Mouse (Mus musculus) ES-Bruce4 (cell line): ENCODE data around the gene Hoxa3. TPM values are rescaled to one million over a fixed set of nuclear protein-coding genes. Genes with fewer than 3 reads are reported as not detected.

Experiments
- H3K27ac ChIP-seq: 2 replicates; pipeline ENCODE4 v1.5.1; 2012; ENCODE audit warnings: low read length, inconsistent platforms; ENCODE audit not compliant: insufficient read depth
- H3K27me3 ChIP-seq: 2 replicates; pipeline ENCODE4 v1.6.1; 2012; ENCODE audit warnings: mild to moderate bottlenecking, low read length, inconsistent platforms; ENCODE audit not compliant: control insufficient read depth, poor library complexity, insufficient read depth, severe bottlenecking
- H3K36me3 ChIP-seq: 2 replicates; pipeline ENCODE4 v1.6.1; 2012; ENCODE audit warnings: inconsistent platforms, mild to moderate bottlenecking, low read length, moderate library complexity; ENCODE audit not compliant: control insufficient read depth, poor library complexity, insufficient read depth, severe bottlenecking
- H3K4me1 ChIP-seq: one replicate; pipeline ENCODE4 v1.8.1; 2011; ENCODE audit warnings: low read length; ENCODE audit not compliant: control insufficient read depth, insufficient read depth
- H3K4me3 ChIP-seq: 2 replicates; pipeline ENCODE4 v1.5.1; 2011; ENCODE audit warnings: low read depth, mild to moderate bottlenecking, low read length
- H3K9ac ChIP-seq: 2 replicates; pipeline ENCODE4 v1.6.1; 2012; ENCODE audit warnings: low read depth, mild to moderate bottlenecking, inconsistent platforms; ENCODE audit not compliant: poor library complexity, severe bottlenecking
- H3K9me3 ChIP-seq: replicated peaks from 2 replicates; pipeline ENCODE4 v1.6.1; 2012; ENCODE audit warnings: mild to moderate bottlenecking, low read length, inconsistent platforms; ENCODE audit not compliant: control insufficient read depth, poor library complexity, insufficient read depth, severe bottlenecking
- CTCF ChIP-seq: IDR thresholded peaks from one replicate; pipeline ENCODE4 v1.8.1; 2011; ENCODE audit warnings: low read depth, low read length
- EP300 ChIP-seq: IDR thresholded peaks from 2 replicates; pipeline ENCODE4 v1.6.1; 2011; ENCODE audit warnings: low read depth, low read length; ENCODE audit not compliant: insufficient read depth
- POLR2A ChIP-seq: IDR thresholded peaks from one replicate; pipeline ENCODE4 v1.8.1; 2011; ENCODE audit warnings: low read length; ENCODE audit not compliant: insufficient read depth
- polyA plus RNA-seq: library from polyadenylated mRNA; stranded (reverse); fragments of >200 nt; gene quantifications from 2 replicates; pipeline ENCODE4 v1.2.4, GENCODE M21; 2011; ENCODE audit warnings: low read depth; ENCODE audit not compliant: missing spikeins, insufficient read depth, insufficient read length

Hoxa3 gene
- polyA plus RNA-seq, 1 experiment = 0.25 TPM

DNA sequence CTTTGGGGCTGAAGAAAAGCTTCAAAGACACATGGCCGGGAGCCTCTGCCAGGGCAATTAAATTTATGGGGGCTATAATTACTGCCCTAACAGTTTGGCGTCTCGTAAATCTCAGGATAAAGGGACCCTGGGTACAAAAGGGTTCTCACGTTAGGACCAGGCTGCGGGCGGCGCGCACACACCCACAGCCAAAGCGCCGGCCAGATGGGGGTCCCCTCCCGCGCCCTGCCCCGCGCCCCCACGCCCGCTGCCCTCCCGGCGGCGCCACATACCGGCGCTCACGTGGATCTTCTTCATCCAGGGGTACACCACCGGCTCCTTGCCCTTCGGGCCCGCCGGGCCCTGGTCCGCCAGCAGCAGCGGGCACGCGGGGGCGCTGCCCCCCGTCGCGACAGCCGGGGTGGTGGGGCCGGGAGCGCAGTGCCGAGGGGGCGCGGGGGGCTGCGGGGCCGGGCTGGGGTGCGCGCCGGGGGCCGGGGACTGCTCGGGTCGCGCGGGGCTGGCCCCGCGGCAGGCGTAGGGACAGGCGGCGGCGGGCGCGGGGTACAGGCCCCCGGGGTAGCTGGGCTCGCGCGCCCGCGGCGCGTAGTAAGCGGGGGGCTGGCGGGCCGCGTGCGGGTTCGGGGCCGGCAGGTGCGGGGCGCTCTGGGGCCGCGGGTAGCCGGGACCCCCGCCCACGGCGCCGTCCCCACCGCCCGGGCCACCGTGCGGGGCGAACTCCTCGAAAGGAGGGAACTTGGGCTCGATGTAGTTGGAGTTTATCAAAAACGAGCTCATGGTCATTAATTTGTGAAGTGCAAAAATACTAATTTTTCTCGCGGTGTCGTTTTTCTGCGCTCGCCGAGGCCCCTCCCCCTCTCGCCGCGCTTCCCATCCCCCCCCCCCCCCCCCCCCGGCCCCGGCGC lies 22.0 kb downstream of the Hoxa3 start, which contains the start of gene Hoxa4:
TSS of gene Hoxa4 (minus strand) at position 848 of the 905 bp plus-strand sequence.
- peaks cover 29% of the 10 kb centered on the region for H3K27me3 ChIP-seq
- H3K4me1 ChIP-seq = no peaks in the 10 kb centered on the region
- H3K9ac ChIP-seq = peak within 1 kb of the TSS; percentile 94
- peak within 1 kb of the TSS; percentile 76 for H3K4me3 ChIP-seq
- H3K27ac ChIP-seq = no peak within 1 kb of the TSS
- no peaks in the 10 kb centered on the region for H3K36me3 ChIP-seq
- no peak for TF ChIP-seq EP300
- no peak for TF ChIP-seq POLR2A
- TF ChIP-seq CTCF = no peak
- H3K9me3 ChIP-seq = no peaks in the 10 kb centered on the region

GRCm38 (mm10) chr6:52190410-52190809 lies 22.7 kb downstream of the Hoxa3 start:
- Histone ChIP-seq H3K9me3 (no peaks in the 10 kb centered on the region), H3K9ac (no peak overlapping the region), H3K4me3 (no peak overlapping the region), H3K4me1 (no peaks in the 10 kb centered on the region), H3K36me3 (no peaks in the 10 kb centered on the region), H3K27ac (no peak overlapping the region), H3K27me3 (peaks cover 29% of the 10 kb centered on the region)
- TF ChIP-seq EP300 (no peak), POLR2A (no peak), CTCF (no peak)

GRCm38 (mm10) chr6:52189909-52190308 lies 23.2 kb downstream of the Hoxa3 start:
- no peak overlapping the region for H3K4me3 ChIP-seq
- no peak overlapping the region for H3K27ac ChIP-seq
- peaks cover 27% of the 10 kb centered on the region for H3K27me3 ChIP-seq

GRCm38 (mm10) chr6:52189172-52189591 lies 24.0 kb downstream of the Hoxa3 start:
- no peak for TF ChIP-seq POLR2A
- no peak for TF ChIP-seq CTCF
- no peak for TF ChIP-seq EP300
- no peaks in the 10 kb centered on the region for H3K9me3 ChIP-seq
- no peak overlapping the region for H3K9ac ChIP-seq
- H3K4me1 ChIP-seq = no peaks in the 10 kb centered on the region
- no peak overlapping the region for H3K27ac ChIP-seq
- H3K4me3 ChIP-seq = no peak overlapping the region
- H3K36me3 ChIP-seq = no peaks in the 10 kb centered on the region
- H3K27me3 ChIP-seq = peaks cover 26% of the 10 kb centered on the region

More at GRCm38 (mm10) chr6:52189909-52190308, 23.2 kb downstream of the Hoxa3 start:
- Histone ChIP-seq H3K4me1 (no peaks in the 10 kb centered on the region), H3K36me3 (no peaks in the 10 kb centered on the region), H3K9ac (no peak overlapping the region), H3K9me3 (no peaks in the 10 kb centered on the region)
- no peak for TF ChIP-seq CTCF

GRCm38 (mm10) chr6:52186500-52186899 lies 26.6 kb downstream of the Hoxa3 start:
- Histone ChIP-seq H3K9ac (no peak overlapping the region), H3K9me3 (no peaks in the 10 kb centered on the region), H3K4me1 (no peaks in the 10 kb centered on the region), H3K36me3 (no peaks in the 10 kb centered on the region), H3K4me3 (no peak overlapping the region), H3K27ac (no peak overlapping the region), H3K27me3 (peaks cover 19% of the 10 kb centered on the region)
- TF ChIP-seq EP300 (no peak), CTCF (no peak)

DNA sequence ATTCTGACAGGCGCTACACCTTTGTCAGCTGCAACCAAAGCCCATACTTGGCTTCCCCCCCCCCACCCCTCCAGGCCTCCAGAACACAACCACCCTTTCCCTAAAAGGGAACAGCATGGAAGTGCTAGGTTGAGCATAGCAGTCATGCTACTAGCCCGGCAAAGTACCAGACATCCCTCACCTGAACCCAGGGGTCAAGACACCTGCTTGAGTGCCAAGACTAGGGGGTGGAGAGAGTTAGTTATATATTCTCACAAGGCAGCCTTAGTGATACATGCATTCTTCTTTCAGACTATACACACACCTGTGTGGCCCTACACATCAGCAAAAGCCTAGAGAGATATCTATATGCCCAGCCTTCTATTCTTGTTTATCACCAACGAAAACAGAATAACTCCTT lies 27.3 kb downstream of the Hoxa3 start:
- TF ChIP-seq CTCF = no peak
- no peak for TF ChIP-seq EP300
- no peak for TF ChIP-seq POLR2A
- Histone ChIP-seq H3K9ac (no peak overlapping the region), H3K4me3 (no peak overlapping the region), H3K36me3 (no peaks in the 10 kb centered on the region), H3K27ac (no peak overlapping the region), H3K27me3 (peaks cover 12% of the 10 kb centered on the region), H3K9me3 (no peaks in the 10 kb centered on the region), H3K4me1 (no peaks in the 10 kb centered on the region)
